19 mouse cellular contexts compared by ENCODE assay signal in the genomic region with DNA sequence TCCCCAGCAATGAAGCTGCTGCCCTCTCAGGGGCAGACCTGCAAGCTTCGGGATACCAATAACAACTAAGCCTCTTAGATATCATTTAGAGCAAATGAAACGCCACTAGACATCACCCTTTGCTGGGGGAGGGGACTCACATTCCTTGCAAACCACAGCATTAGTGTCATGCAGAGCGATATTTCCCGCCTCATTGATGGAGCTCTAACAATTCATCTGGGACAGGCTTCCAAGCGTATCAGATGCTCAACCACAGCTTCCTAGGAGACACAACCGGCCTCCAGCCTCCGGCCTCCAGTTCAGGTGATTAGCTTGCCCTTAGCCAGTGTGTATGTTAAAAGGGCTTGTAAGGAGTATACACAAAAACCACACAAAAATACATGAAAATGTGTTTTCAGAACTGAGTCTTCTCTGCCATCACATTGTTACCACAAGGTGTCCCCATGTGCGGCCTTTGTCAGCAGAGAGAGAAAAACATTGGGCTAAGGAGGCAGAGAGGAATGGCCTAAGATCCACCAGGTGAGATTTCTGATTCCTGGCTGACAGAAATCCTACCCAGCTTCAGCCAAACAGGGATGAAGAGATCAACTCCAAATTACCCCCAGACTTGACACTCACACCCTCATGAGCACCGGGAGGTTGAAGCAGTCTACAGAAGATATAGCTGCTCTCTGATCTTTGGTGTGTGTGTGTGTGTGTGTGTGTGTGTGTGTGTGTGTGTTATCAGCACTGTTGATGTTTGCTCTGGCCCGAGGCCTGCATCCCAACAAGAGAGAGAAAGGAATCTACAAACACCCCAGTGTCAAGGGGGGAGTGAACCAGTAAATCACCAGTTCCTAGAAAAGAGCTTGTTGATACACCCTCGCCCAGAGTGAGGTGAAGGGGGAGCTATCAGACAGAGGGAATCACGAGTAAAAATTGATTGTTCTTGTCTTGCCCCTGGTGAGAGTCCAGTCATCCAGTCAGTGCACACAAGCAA. TPM values are rescaled to one million over a fixed set of nuclear protein-coding genes. Genes with fewer than 3 reads are reported as not detected.
DNase-seq lines count a peak whose midpoint lies in the region; ATAC-seq and TF ChIP-seq lines count a peak whose summit lies in the region.
"Had no signal": no experiment of that assay in that cellular context is flagged by ENCODE, and none has a peak within 500 bp of the region (broad histone marks: within the 10 kb centered on the region; RNA-seq: fewer than 3 reads in every experiment).

No protein-coding gene starts in this region.

- H3K27me3 ChIP-seq in hindbrain, embryonic 11.5 days (ENCODE audit: control insufficient read depth, insufficient read depth, low read length) = no peaks in the 10 kb centered on the region
- no peaks in the 10 kb centered on the region for H3K27me3 ChIP-seq in hindbrain, embryonic 12.5 days
- H3K27me3 ChIP-seq in liver, postnatal 0 days (ENCODE audit: insufficient read depth, low read length) = no peaks in the 10 kb centered on the region
- no peaks in the 10 kb centered on the region for H3K27me3 ChIP-seq in liver, embryonic 11.5 days (replicated peaks; ENCODE audit: control insufficient read depth, insufficient read depth, low read length)
- peaks cover 97% of the 10 kb centered on the region for H3K27me3 ChIP-seq in CH12.LX (replicated peaks)
- H3K27me3 ChIP-seq: heart, embryonic 15.5 days; lung, embryonic 15.5 days had no signal

- in situ Hi-C loops in CH12.LX (cut with MboI; ENCODE audit: low pct_ligation_motif_present, low pct_unique_long_range_greater_than_20kb, low sequenced_read_pairs) = no loop called here

- TF ChIP-seq CTCF in liver, postnatal 0 days (IDR thresholded peaks at IDR 0.05; ENCODE audit: low read depth) = peak; percentile 48
- TF ChIP-seq CTCF in CH12.LX (conservative IDR thresholded peaks at IDR 0.05 in 1 of 2, IDR thresholded peaks at IDR 0.05 in 1 of 2; ENCODE audit: low read depth in 2 of 2, low read length in 2 of 2) = peak in 1 of 2 experiments; percentile 50; a peak in 2 of 4 replicates

- dilution Hi-C loops in CH12.LX (cut with MboI; ENCODE audit: extremely low pct_ligation_motif_present, extremely low pct_unique_long_range_greater_than_20kb, low sequenced_read_pairs) = no loop called here

- no peak overlapping the region for H3K9ac ChIP-seq in hindbrain, embryonic 11.5 days (ENCODE audit: low read depth, low read length)
- H3K9ac ChIP-seq in hindbrain, embryonic 12.5 days = no peak overlapping the region
- H3K9ac ChIP-seq in liver, postnatal 0 days (replicated peaks) = no peak overlapping the region
- no peak overlapping the region for H3K9ac ChIP-seq in liver, embryonic 11.5 days (ENCODE audit: low read depth, low read length)
- no peak overlapping the region for H3K9ac ChIP-seq in CH12.LX (ENCODE audit: insufficient read depth, low read depth)
- H3K9ac ChIP-seq: heart, embryonic 15.5 days; lung, embryonic 15.5 days had no signal

- no peaks in the 10 kb centered on the region for H3K79me2 ChIP-seq in CH12.LX (replicated peaks; ENCODE audit: control insufficient read depth, extremely low read depth, insufficient read depth, poor library complexity, severe bottlenecking)

- peak; percentile 5 for DNase-seq in hindbrain, embryonic 11.5 days (ENCODE audit: low spot score)
- peak; percentile 31 for DNase-seq in liver, postnatal 0 days
- DNase-seq in liver, embryonic 11.5 days (ENCODE audit: low spot score) = no peak
- no peak for DNase-seq in CH12.LX (ENCODE audit: extremely low read depth)
- peak; percentile 1 for DNase-seq in embryo, embryonic 10.5 days (ENCODE audit: low spot score)
- DNase-seq in spleen, postnatal 36 days (ENCODE audit: low spot score in 2 of 2) = no peak
- DNase-seq: adrenal gland, adult 2 months; cerebellum, postnatal 25 days; layer of hippocampus, adult 9-11 months; left cerebral cortex, postnatal 4 days; right cerebral cortex, adult 18-20 months; thymus, adult 2 months had no signal

- no peak; the same call in none of the 2 replicates for TF ChIP-seq RAD21 in CH12.LX (IDR thresholded peaks at IDR 0.05; ENCODE audit: low read depth, low read length)

- 63% methylated on average over 12 of the region's 12 CpGs for WGBS in hindbrain, embryonic 11.5 days
- 55% methylated on average over 12 of the region's 12 CpGs for WGBS in hindbrain, embryonic 12.5 days
- 52% methylated on average over 12 of the region's 12 CpGs for WGBS in liver, postnatal 0 days (ENCODE audit: insufficient replicate concordance)
- WGBS in liver, embryonic 11.5 days = 57% methylated on average over 12 of the region's 12 CpGs

- no peaks in the 10 kb centered on the region for H3K4me1 ChIP-seq in hindbrain, embryonic 11.5 days (replicated peaks; ENCODE audit: control insufficient read depth, insufficient read depth, low read length)
- H3K4me1 ChIP-seq in hindbrain, embryonic 12.5 days = peaks cover 3% of the 10 kb centered on the region; the same call in 1 of the 2 replicates
- H3K4me1 ChIP-seq in liver, postnatal 0 days (ENCODE audit: insufficient read depth) = no peaks in the 10 kb centered on the region
- no peaks in the 10 kb centered on the region for H3K4me1 ChIP-seq in liver, embryonic 11.5 days (replicated peaks; ENCODE audit: control insufficient read depth, insufficient read depth, low read length)
- H3K4me1 ChIP-seq in CH12.LX (ENCODE audit: control insufficient read depth in 1 of 2, insufficient read depth in 2 of 2) = no peaks in the 10 kb centered on the region
- H3K4me1 ChIP-seq: heart, embryonic 15.5 days; lung, embryonic 15.5 days had no signal

- no peaks in the 10 kb centered on the region for H3K9me3 ChIP-seq in hindbrain, embryonic 11.5 days (ENCODE audit: control insufficient read depth, low read length)
- H3K9me3 ChIP-seq in hindbrain, embryonic 12.5 days (replicated peaks) = no peaks in the 10 kb centered on the region
- H3K9me3 ChIP-seq in liver, postnatal 0 days (ENCODE audit: low read length) = no peaks in the 10 kb centered on the region
- H3K9me3 ChIP-seq in liver, embryonic 11.5 days (ENCODE audit: control insufficient read depth, low read length) = no peaks in the 10 kb centered on the region
- H3K9me3 ChIP-seq in CH12.LX (replicated peaks; ENCODE audit: low read length) = no peaks in the 10 kb centered on the region
- H3K9me3 ChIP-seq: heart, embryonic 15.5 days; lung, embryonic 15.5 days had no signal

- H3K4me3 ChIP-seq in hindbrain, embryonic 11.5 days (ENCODE audit: low read depth, low read length) = no peak overlapping the region
- no peak overlapping the region for H3K4me3 ChIP-seq in hindbrain, embryonic 12.5 days
- no peak overlapping the region for H3K4me3 ChIP-seq in liver, postnatal 0 days (ENCODE audit: low read depth, low read length)
- no peak overlapping the region for H3K4me3 ChIP-seq in liver, embryonic 11.5 days (ENCODE audit: low read depth, low read length)
- H3K4me3 ChIP-seq in CH12.LX (replicated peaks in 1 of 3; ENCODE audit: low read depth in 2 of 3, low read length in 2 of 3, poor library complexity in 1 of 3) = no peak overlapping the region
- H3K4me3 ChIP-seq: erythroblast, embryonic 14.5 days; heart, embryonic 15.5 days; lung, embryonic 15.5 days had no signal

- H3K36me3 ChIP-seq in hindbrain, embryonic 11.5 days (ENCODE audit: control insufficient read depth, insufficient read depth, low read length) = no peaks in the 10 kb centered on the region
- no peaks in the 10 kb centered on the region for H3K36me3 ChIP-seq in hindbrain, embryonic 12.5 days
- no peaks in the 10 kb centered on the region for H3K36me3 ChIP-seq in liver, postnatal 0 days (replicated peaks; ENCODE audit: insufficient read depth, low read length)
- no peaks in the 10 kb centered on the region for H3K36me3 ChIP-seq in liver, embryonic 11.5 days (ENCODE audit: control insufficient read depth, insufficient read depth, low read length)
- no peaks in the 10 kb centered on the region for H3K36me3 ChIP-seq in CH12.LX (replicated peaks in 1 of 2; ENCODE audit: control insufficient read depth in 1 of 2, insufficient read depth in 1 of 2, low read length in 1 of 2)
- H3K36me3 ChIP-seq: heart, embryonic 15.5 days; lung, embryonic 15.5 days had no signal

- TF ChIP-seq EP300 in liver, postnatal 0 days (IDR thresholded peaks at IDR 0.05; ENCODE audit: low read depth) = no peak
- no peak for TF ChIP-seq EP300 in CH12.LX (IDR thresholded peaks at IDR 0.05; ENCODE audit: low read length)

- no peak for ATAC-seq in hindbrain, embryonic 11.5 days (ENCODE audit: low FRiP score)
- no peak for ATAC-seq in hindbrain, embryonic 12.5 days (ENCODE audit: low FRiP score)
- peak; percentile 51 for ATAC-seq in liver, postnatal 0 days
- ATAC-seq in liver, embryonic 11.5 days (replicated peaks; ENCODE audit: low FRiP score) = no peak
- no peak for ATAC-seq in frontal cortex, adult (ENCODE audit: low TSS enrichment)

- no peak overlapping the region for H3K27ac ChIP-seq in hindbrain, embryonic 11.5 days (ENCODE audit: low read depth, low read length)
- no peak overlapping the region for H3K27ac ChIP-seq in hindbrain, embryonic 12.5 days
- H3K27ac ChIP-seq in liver, postnatal 0 days (ENCODE audit: low read depth) = no peak overlapping the region
- H3K27ac ChIP-seq in liver, embryonic 11.5 days (ENCODE audit: low read depth, low read length) = no peak overlapping the region
- no peak overlapping the region for H3K27ac ChIP-seq in CH12.LX (ENCODE audit: insufficient read depth, low read depth)
- H3K27ac ChIP-seq: heart, embryonic 15.5 days; lung, embryonic 15.5 days had no signal

- TF ChIP-seq POLR2A in CH12.LX (IDR thresholded peaks at IDR 0.05; ENCODE audit: low read depth, low read length) = no peak

- H3K4me2 ChIP-seq in hindbrain, embryonic 11.5 days (replicated peaks; ENCODE audit: low read depth, low read length) = no peak overlapping the region
- no peak overlapping the region for H3K4me2 ChIP-seq in hindbrain, embryonic 12.5 days (replicated peaks)
- H3K4me2 ChIP-seq in liver, postnatal 0 days (ENCODE audit: low read depth, low read length) = no peak overlapping the region
- H3K4me2 ChIP-seq in liver, embryonic 11.5 days = no peak overlapping the region
- no peak overlapping the region for H3K4me2 ChIP-seq in CH12.LX (ENCODE audit: insufficient read depth, low read depth, poor library complexity, severe bottlenecking)
- H3K4me2 ChIP-seq: heart, embryonic 15.5 days; lung, embryonic 15.5 days had no signal

RNA-seq across cellular contexts. Expression of a gene that starts 9.7 kb away (rescaled TPM):
- not detected in 2 replicates for polyA plus RNA-seq in hindbrain, embryonic 11.5 days (2014; fragmentation: Nextera tagmentation; extraction: Ambion mirVana)
- not detected in 2 replicates for polyA plus RNA-seq in hindbrain, embryonic 12.5 days (2016; fragmentation: Nextera tagmentation; extraction: Ambion mirVana)
- polyA plus RNA-seq in liver, postnatal 0 days (2015; fragmentation: Nextera tagmentation; extraction: Ambion mirVana) = not detected in 2 replicates
- polyA plus RNA-seq in liver, embryonic 11.5 days (2014; fragmentation: Nextera tagmentation; extraction: Ambion mirVana) = not detected in 2 replicates
- total RNA-seq in CH12.LX (2012; rRNA removed) (not detected in 2 replicates), CH12.LX (2014; rRNA removed) (not detected in 2 replicates)
- not detected in 2 replicates for polyA plus RNA-seq in CH12.LX (2012; ENCODE audit: insufficient read length, low read depth)
- total RNA-seq: adrenal gland, adult 2 months; left cerebral cortex, postnatal 4 days had no signal
- polyA plus RNA-seq: adrenal gland, adult 2 months; erythroblast, embryonic 14.5 days; gonadal fat pad, adult 2 months; heart, embryonic 15.5 days; lung, embryonic 15.5 days; neural tube, embryonic 14.5 days had no signal

RNA-seq across cellular contexts. Expression of a gene that starts 22.1 kb away (rescaled TPM):
- polyA plus RNA-seq in hindbrain, embryonic 11.5 days (2014; fragmentation: Nextera tagmentation; extraction: Ambion mirVana) = not detected in 2 replicates
- 0.21 TPM in 1 of 2 replicates, not detected in the other for polyA plus RNA-seq in hindbrain, embryonic 12.5 days (2016; fragmentation: Nextera tagmentation; extraction: Ambion mirVana)
- polyA plus RNA-seq in liver, postnatal 0 days (2015; fragmentation: Nextera tagmentation; extraction: Ambion mirVana) = 0.08 TPM in 1 of 2 replicates, not detected in the other
- not detected in 2 replicates for polyA plus RNA-seq in liver, embryonic 11.5 days (2014; fragmentation: Nextera tagmentation; extraction: Ambion mirVana)
- total RNA-seq in CH12.LX (2012; rRNA removed) = not detected in 2 replicates
- total RNA-seq in CH12.LX (2014; rRNA removed) = not detected in 2 replicates
- not detected in 2 replicates for polyA plus RNA-seq in CH12.LX (2012; ENCODE audit: insufficient read length, low read depth)
- total RNA-seq: adrenal gland, adult 2 months had no signal
- polyA plus RNA-seq: erythroblast, embryonic 14.5 days had no signal

RNA-seq across cellular contexts. Expression of a gene that starts 33.0 kb away (rescaled TPM):
- polyA plus RNA-seq in hindbrain, embryonic 11.5 days (2014; fragmentation: Nextera tagmentation; extraction: Ambion mirVana) = not detected in 2 replicates
- polyA plus RNA-seq in hindbrain, embryonic 12.5 days (2016; fragmentation: Nextera tagmentation; extraction: Ambion mirVana) = not detected in 2 replicates
- not detected in 2 replicates for polyA plus RNA-seq in liver, postnatal 0 days (2015; fragmentation: Nextera tagmentation; extraction: Ambion mirVana)
- not detected in 2 replicates for polyA plus RNA-seq in liver, embryonic 11.5 days (2014; fragmentation: Nextera tagmentation; extraction: Ambion mirVana)
- total RNA-seq in CH12.LX (2012; rRNA removed) (not detected in 2 replicates), CH12.LX (2014; rRNA removed) (not detected in 2 replicates)
- not detected in 2 replicates for polyA plus RNA-seq in CH12.LX (2012; ENCODE audit: insufficient read length, low read depth)
- total RNA-seq: adrenal gland, adult 2 months had no signal
- polyA plus RNA-seq: adrenal gland, adult 2 months; erythroblast, embryonic 14.5 days; gonadal fat pad, adult 2 months; lung, embryonic 15.5 days had no signal

RNA-seq across cellular contexts. Expression of a gene that starts 37.7 kb away (rescaled TPM):
- 0.27 TPM in 1 of 2 replicates, not detected in the other for polyA plus RNA-seq in hindbrain, embryonic 11.5 days (2014; fragmentation: Nextera tagmentation; extraction: Ambion mirVana)
- not detected in 2 replicates for polyA plus RNA-seq in hindbrain, embryonic 12.5 days (2016; fragmentation: Nextera tagmentation; extraction: Ambion mirVana)
- not detected in 2 replicates for polyA plus RNA-seq in liver, postnatal 0 days (2015; fragmentation: Nextera tagmentation; extraction: Ambion mirVana)
- 0.08 TPM in 1 of 2 replicates, not detected in the other for polyA plus RNA-seq in liver, embryonic 11.5 days (2014; fragmentation: Nextera tagmentation; extraction: Ambion mirVana)
- total RNA-seq in CH12.LX (2012; rRNA removed) (not detected in 2 replicates), CH12.LX (2014; rRNA removed) (not detected in 2 replicates)
- polyA plus RNA-seq in CH12.LX (2012; ENCODE audit: insufficient read length, low read depth) = not detected in 2 replicates
- polyA plus RNA-seq: erythroblast, embryonic 14.5 days had no signal

RNA-seq across cellular contexts. Expression of a gene that starts 51.6 kb away (rescaled TPM):
- polyA plus RNA-seq in hindbrain, embryonic 11.5 days (2014; fragmentation: Nextera tagmentation; extraction: Ambion mirVana) = 0.11 TPM in 1 of 2 replicates, not detected in the other
- not detected in 2 replicates for polyA plus RNA-seq in hindbrain, embryonic 12.5 days (2016; fragmentation: Nextera tagmentation; extraction: Ambion mirVana)
- polyA plus RNA-seq in liver, postnatal 0 days (2015; fragmentation: Nextera tagmentation; extraction: Ambion mirVana) = not detected in 2 replicates
- polyA plus RNA-seq in liver, embryonic 11.5 days (2014; fragmentation: Nextera tagmentation; extraction: Ambion mirVana) = not detected in 2 replicates
- total RNA-seq in CH12.LX (2012; rRNA removed) = not detected in 2 replicates
- total RNA-seq in CH12.LX (2014; rRNA removed) = not detected in 2 replicates
- polyA plus RNA-seq in CH12.LX (2012; ENCODE audit: insufficient read length, low read depth) = not detected in 2 replicates
- total RNA-seq: adrenal gland, adult 2 months; left cerebral cortex, postnatal 4 days had no signal
- polyA plus RNA-seq: adrenal gland, adult 2 months; neural tube, embryonic 14.5 days had no signal

Comparison
In these comparisons a context has a peak if more than half of its experiments do, and no peak if none do; other contexts are left out.
1. DNase-seq: peak in hindbrain, embryonic 11.5 days (single experiment), liver, postnatal 0 days (single experiment) and embryo, embryonic 10.5 days (single experiment); none in liver, embryonic 11.5 days (single experiment), CH12.LX (single experiment) and spleen, postnatal 36 days (0 of 2).